Mouse (Mus musculus) Muller cell, postnatal 12 days (primary cell): ENCODE results near the gene Ocm.

ENCODE experiments used
- DNase-seq: peaks from one replicate; pipeline ENCODE4 v3.0.0-alpha.2; 2015; ENCODE audit errors: inconsistent ontology term

Gene Ocm

GRCm38 (mm10) chr5:144002461-144003192 lies 23.8 kb downstream of the Ocm start:
- DNase-seq = no peak

- no peak for DNase-seq
Measured at GRCm38 (mm10) chr5:143999409-143999808, 27.1 kb downstream of the Ocm start.

GRCm38 (mm10) chr5:143994632-143995365 lies 31.7 kb downstream of the Ocm start:
- no peak for DNase-seq

DNA sequence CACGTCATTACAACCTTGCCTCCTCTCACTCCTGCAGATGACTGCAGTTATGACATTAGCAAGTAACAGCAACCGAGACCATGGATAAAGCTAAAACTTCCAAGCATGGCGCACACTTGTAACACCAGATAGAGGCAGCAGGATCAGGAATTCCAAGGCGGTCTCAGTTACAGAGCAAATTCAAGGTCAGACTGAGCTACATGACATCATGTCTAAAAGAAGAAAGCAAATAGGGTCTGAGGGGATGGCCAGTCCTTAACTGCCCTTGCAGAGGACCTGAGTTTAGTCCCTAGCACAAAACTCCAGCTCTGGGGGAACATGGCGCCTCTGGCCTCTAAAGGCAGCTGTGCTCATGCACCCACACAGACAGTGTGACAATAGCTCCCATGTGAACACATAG lies 32.6 kb downstream of the Ocm start:
- no peak for DNase-seq

- no peak for DNase-seq
Measured at GRCm38 (mm10) chr5:143993260-143993659, 33.2 kb downstream of the Ocm start.

DNA sequence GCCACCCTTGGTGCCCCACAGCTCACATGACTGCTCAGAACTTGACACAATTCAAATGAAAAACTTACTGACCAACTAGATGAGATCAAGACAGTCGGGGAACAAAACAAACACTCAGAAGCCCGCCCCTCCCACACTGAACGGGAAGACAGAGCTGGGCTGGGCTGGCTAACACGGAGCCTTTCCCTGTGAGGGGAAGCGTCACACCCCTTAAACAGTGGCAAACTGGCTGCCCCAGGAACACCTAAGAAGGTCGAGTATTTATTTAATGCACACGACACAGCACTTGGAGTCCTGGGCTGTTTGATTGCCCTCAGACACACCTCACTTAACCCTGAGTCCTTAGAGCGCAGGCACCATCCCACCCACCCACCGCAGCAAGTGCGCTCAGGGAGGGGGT lies 33.8 kb downstream of the Ocm start:
- no peak for DNase-seq

DNA sequence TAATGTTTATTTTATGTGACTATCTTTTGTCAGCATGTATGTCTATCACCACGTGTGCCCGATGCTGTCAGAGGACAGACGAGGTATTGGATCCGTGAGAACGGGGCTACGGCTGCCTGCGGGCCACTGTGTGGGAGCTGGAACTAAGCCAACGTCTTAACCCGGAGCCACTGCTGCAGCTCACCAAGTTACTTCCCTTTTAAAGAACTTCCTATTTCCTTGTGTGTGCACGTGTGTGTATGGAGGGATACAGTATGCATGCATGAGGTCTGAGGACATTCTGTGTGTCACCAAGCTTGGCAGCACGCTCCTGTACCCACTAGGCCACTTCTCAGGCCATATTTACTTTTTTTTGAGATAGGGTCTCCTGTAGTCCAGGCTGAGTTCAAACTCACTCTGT lies 36.4 kb downstream of the Ocm start:
- DNase-seq = no peak

DNA sequence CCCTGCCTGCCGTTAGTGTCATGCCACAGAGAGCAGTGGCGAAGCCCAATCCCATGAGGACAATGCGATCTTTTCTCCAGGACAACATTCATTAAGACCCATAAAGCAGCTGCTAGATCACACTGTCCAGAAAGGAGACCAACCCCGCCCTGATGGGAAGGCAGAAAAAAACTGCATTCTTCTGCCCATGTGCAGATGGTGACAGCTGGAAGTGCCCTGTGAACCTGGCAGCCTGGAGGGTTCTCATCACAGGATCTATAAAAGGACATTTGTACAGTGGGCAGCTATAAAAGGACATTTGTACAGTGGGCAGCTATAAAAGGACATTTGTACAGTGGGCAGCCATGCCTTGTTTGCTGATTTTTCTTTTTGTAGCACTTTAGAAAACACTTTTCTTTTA lies 37.4 kb downstream of the Ocm start:
- DNase-seq = no peak

- no peak for DNase-seq
Measured at GRCm38 (mm10) chr5:143987596-143987995, 38.9 kb downstream of the Ocm start.

GRCm38 (mm10) chr5:143985381-143985780 lies 41.1 kb downstream of the Ocm start:
- no peak for DNase-seq

- DNase-seq = no peak
Measured at GRCm38 (mm10) chr5:143982361-143982760, 44.1 kb downstream of the Ocm start.

DNA sequence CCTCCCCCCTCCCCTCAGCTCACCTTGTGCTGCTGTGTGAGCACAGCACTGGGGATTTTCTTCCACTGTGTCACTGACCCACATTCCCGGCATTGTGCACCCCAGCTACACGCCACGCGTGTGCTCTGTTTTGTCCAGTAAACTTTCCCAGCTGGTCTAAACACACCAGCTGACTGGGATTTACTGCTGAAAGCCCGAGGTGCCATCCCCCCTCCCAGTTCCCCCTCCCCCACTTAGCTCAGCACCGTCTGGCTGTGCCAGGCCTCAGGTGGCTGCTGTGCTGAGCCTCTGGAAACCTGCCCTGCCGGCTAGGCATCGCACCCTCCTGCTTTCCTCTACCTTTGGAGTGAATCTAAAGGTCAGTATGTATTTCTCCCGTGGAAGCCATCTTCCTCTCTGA lies 45.6 kb downstream of the Ocm start:
- peak; percentile 16 for DNase-seq

GRCm38 (mm10) chr5:143976726-143977431 lies 49.6 kb downstream of the Ocm start:
- no peak for DNase-seq

- DNase-seq = no peak
Measured at GRCm38 (mm10) chr5:143976232-143976631, 50.2 kb downstream of the Ocm start.

GRCm38 (mm10) chr5:143975631-143975933 lies 50.9 kb downstream of the Ocm start:
- no peak for DNase-seq

GRCm38 (mm10) chr5:143974931-143975630 lies 51.4 kb downstream of the Ocm start:
- peak; percentile 64 for DNase-seq

DNA sequence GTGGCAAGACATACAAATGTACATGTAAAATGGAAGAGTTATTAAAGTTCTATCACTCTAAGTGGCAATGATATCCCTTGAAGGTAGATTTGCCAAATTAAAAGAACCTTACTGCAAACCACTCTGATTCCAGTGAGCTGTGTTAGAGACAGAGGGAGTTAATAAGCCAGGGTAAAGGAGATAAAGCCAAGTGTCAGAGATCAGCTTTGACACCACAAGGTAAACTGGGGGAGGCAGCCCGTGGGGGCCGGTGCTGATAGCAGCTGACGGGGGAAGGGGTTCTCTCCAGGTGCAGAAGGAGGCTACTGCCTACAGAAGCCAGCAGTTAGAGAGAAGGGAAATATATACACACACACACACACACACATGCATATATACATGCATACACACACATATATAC lies 53.8 kb downstream of the Ocm start:
- DNase-seq = no peak
